Mouse (Mus musculus) T-helper 1 cell (primary cell): ENCODE results near the gene Fam240a.

Experiments
- in situ Hi-C: fragments of 300-600 bp; cut with MboI, MseI; formaldehyde crosslinking; loops from one replicate; pipeline ENCODE4 v1.15.1; 2025; ENCODE audit warnings: high pct_unique_total_duplicates

The Fam240a gene

DNA sequence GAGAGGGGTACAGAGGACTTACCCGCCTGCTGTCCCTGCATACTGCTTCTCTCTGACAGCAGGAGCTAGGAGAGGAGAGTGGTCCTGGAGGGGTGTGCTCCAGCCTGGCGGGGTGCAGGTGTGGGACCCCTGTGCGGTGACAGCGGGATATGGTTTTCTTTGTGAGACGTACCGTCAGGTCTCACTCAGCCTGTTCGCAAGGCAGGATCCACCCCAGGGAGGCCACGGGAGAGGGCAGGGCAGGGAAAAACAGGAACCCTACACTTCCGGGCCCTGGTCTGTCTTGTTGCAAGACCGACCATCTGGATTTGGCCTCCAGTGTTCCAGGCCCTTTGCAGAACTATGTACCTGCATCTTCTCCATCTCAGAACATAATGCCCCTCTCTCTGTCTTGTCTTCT lies 23.2 kb downstream of the Fam240a start:
- in situ Hi-C loops = no loop called here

DNA sequence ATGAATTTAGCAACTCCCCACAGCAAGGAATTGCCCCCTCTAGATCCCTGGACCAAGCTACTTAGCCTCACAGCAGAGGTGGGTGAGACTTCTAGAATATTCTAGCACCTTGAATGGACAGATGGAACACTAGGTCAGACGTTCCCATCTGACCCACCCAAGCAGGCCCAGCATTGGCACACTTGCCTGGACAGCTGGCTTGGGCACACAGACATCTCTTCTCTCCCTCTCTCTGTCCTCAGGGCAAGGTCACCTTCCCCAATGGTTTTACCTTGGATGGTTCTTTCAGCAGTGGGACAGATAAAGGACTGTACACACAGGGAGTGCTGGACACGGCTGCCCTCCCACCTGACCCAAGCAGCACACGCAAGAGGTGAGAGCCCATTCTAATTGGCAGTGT lies 24.1 kb downstream of the Fam240a start:
- in situ Hi-C loops = no loop called here

DNA sequence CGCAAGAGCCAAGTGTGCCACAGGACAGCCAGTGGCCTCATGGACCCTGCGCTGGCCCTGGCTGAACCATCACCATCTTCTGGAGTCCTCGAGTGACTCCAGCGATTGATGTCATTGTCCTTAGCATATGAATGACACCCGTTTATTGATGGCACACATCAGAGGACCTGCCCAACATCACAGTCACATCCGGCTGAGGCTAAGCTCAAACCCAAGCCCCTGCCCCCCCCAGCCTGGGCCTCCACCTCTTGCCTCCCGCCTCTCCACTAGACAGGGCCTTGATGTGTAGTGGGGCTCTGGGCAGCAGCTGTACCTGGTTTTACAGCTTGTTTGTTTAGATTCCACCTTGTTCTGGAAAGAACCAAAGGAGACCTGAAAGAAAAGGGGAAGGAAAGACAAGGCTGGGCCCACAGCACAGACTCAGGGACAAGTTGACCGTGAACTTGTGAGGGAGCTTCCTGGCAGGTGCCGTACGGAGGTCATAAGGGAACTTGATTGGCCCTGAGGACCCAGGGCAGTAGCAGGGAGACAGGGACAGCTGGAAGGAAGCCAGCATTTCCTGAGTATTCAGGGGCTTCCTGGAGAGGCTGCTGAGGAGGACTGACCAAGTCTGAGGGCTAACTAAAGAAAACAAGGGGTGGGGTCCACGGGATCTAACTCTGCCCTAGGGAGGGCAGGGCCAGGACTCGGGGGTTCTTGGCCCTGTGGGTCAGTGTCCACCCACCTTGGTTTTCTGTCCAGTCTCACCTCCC lies 25.4 kb downstream of the Fam240a start:
- in situ Hi-C loops = no loop called here

DNA sequence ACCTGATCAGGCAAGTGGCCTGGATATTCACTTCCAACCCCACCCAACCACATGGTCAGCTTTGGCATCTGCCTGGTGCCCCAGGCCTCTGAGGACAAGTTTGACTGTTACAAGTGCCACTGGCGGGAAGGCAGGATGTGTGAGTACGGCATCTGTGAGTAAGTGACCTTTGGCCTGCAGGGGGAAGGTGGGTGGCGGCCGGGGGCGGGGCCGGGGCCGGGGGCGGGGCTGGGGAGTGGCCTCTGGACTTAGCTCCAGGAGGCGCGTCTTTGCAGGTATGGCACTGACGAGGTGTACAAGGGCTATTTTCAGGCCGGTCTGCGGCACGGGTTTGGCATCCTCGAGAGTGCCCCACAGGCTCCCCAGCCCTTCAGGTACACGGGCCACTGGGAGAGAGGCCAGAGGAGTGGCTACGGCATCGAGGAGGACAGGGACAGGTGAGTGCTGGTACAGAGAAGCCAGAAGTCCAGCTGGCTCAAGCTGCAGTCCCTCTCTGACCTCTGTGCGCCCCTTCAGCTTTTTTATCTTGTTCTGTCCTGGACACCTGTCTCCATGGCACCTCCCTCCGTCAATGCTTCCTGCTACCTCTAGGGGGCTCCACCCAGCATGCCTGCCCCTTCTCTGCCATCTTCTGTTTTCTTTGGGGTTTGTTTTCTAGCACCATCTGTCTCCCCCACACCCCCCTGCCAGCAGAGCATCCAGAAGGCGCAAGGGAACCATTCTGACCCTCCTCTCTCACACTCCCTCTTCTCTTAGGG lies 26.5 kb downstream of the Fam240a start:
- in situ Hi-C loops = no loop called here

DNA sequence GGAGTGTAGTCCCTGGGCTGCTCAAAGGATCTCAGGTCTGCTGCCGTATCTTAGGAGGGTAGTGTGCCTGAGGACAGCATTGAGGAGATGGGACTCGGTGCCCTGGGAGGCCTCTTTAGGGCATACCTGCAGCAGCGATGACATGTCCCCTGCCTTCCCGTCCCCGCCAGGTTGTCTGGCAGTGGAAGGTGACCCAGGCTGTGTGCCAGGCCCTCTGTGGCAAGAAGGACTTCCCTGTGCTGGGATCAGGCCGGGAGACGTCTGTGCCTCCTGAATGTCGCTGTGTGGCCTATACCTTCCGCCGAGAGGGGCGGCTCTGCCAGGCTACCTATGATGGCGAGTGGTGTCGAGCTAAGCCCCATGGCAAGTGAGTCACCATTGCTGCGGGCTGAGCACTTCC lies 27.7 kb downstream of the Fam240a start:
- in situ Hi-C loops = no loop called here

DNA sequence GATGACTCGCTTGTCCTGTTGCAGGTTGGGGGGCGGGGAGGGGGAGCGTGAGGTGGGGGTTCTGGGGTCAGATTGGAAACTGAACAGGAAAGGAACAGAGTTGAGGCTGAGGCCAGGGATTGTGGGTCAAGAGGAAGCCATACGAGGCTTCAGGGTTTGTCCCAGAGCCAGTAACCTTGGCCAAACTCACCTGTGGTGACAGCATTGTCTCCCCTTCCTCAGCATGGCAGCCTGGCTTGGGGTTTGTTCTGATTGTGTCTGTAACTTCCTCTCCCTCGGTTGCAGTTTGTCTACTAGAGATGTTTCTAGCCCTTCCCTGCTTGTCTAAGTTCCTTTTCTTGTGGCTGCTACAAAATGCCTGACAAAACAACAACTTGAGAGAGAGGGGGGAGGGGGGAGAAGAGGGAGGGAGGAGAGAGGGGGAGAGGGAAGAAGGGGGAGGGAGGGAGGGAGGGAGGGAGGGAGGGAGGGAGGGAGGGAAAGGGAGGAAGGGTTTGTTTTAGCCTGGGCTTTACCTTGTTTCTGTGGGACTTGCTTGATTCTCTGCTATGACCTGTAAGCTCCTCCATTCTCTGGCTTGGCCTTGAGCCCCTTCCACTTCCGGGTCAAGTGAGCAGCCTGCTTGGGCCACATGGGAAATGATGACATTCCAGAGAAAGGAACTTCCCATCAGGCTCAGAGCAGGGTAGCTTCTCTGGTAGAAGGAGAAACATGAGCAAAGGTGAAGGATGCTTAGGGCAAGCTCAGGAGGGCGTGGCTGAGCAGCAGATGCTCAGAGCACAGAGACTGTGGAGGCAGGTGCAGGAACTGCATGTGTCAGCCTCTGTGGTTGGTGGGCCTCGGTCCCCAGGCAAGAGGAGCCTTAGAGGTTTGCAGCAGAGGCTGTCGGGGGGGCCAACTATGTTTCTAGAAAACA lies 29.0 kb downstream of the Fam240a start:
- in situ Hi-C loops = no loop called here

DNA sequence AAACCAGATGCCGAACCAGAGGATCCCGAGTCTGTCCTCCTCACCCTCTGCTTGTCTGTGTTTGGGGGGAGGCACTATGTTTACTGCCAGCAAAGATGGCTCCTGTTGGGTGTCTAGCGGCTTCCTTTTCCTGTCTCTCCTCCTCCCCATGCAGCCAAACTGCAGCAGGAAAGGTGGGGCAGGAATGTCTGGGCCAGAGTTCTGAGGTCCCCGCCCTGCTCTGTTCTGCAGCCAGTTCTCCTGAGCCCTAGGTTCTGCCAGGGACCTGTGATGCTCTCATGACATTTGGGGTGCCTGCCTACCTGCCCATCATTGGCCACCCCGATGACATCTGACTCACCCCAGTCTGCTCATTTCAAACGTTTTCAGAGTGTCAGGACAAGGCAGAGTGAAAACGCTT lies 34.7 kb downstream of the Fam240a start:
- in situ Hi-C loops = no loop called here

DNA sequence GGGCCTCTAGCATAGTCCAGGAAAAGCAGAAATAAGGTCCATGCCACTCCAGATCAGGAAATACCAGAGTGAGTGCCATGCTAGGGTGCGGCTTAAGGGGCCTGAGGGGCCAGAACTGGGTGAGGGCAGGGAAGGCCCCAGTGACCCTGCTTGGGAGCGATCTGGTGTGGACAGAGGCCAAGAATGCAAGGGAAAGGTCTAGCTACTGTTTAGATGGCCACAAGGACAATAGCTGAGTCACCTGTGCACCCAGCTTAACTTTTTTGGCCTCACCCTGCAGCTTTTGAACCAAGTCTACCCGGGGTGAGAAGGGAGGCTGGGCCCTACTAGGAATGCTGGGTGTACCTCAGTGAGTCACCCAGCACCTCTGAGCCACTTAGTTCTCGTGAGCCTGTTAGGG lies 35.9 kb downstream of the Fam240a start:
- in situ Hi-C loops = no loop called here

DNA sequence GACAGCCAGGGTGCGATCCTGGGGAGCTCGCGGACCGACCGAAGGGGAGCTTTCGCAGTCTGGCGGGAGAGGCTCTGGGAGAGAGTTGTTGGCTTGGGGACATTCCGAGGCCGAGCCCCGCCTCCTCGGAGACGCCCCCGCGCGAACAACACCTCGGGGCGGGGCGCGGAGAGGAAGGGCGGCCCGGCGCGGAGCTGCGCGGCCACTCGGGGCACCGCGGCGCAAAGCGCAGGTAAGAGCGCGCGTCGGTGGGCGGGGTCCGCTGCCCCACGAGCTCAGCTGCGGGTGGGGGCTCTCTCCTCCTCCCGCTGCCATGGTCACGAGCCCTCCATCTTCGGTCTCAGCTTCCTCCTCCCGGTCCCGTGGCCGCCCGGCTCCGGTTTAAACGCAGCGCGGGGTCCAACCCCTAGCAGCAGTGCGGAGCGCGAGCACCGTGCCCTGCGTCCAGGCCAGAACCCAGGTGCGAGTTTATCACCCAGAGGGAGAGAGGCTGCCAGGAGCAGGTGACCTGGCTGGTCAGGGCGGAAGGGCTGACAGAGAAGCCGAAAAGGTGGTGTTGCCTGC lies 36.6 kb downstream of the Fam240a start, which contains the start of gene Tmie:
Tmie (minus strand) TSS at position 116 of the 564 bp plus-strand sequence.
- in situ Hi-C loops = no loop called here

DNA sequence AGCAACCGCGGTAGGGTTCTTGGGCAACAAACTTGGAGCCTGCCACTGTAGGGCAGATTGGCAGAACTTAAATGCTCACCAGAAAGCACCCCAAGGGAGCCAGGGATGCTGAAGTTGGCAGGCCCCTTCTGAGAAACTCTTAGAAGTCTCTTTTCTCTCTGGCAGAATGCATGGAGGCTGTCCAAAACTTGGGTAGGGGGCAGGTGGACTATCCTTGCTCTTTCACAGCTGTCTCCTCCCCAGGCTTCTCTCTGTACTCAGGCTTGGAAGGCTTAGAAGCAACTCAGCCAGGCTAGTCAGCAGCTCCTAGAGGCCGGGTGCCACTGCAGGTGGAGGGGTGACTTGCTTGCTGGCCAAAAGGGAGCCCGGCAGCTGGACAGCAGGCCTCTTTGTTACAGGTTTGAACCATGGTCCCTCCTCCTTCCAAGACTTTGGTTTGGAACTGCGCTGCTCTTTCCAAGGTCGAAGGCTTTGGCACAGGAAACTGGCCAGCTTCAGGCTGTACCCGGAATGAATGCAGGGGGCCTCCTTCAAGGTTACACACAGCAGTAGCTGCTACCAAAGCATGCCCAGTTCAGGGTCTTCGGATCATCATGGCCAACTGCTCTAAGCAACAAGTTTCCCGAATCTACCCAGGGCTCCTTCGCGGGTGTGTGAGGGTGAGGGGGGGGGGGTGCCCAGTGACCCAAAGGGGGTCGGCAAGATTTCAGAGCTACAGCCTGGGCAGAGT lies 37.3 kb downstream of the Fam240a start, which contains the start of gene Als2cl:
Als2cl (plus strand) TSS at position 680 of the 730 bp plus-strand sequence.
- in situ Hi-C loops = no loop called here

DNA sequence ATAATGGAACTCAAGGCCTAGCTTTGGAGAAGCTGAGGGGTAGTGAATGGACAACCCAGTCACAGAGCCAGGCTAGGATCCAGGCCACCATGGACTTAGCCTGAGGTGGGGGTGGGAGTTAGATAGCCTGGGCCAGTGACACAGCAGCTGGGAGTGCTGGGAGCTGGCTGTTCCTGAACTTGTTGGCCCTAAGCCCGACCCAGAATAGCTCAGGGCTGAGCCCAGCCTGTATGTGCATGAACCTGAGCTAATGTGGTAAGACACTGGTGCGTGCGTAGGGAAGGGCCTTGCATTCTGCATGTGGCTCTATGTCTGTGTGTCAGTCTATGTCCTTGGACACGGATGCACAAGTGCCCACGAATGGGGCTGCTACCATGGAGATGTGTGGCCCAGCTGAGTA lies 38.8 kb downstream of the Fam240a start:
- in situ Hi-C loops = no loop called here

DNA sequence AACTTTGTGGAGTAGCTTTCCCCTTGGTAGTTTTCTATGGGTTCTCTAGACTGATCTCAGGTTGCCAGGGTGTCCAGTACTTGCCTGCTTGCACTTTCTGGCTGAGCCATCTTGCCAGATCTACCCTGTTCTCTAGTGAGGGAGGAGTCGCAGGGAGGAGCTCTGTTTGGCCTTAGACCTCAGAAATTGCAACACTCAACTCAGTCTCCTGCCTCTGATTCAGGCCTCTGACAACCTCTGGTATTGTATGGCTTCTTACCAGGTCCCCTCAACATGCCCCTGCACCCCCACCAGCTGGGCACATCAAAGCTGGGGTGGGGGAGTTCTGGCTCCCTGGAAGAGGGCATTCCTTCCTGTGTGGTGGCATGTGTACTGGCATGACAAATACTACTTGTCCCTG lies 39.3 kb downstream of the Fam240a start:
- in situ Hi-C loops = no loop called here

DNA sequence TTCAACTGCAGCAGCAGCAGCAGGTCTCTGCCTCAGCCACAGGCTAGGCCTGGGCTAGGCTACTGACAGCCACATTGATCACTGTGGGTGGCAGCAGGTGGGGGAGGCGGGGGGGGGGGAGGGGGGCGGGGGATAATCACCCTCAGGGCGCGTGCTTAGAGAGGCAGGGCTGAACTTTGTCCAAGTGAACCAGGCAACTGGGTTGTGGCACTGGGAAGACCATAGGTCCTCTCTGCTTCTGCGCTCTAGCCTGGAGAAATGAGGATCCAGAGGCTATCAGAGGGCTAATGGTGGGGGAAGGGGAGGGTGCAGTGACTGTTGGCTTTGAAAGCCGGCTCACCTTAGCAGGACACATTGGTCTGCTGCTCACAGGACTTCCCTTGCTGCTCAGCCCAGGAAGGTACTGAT lies 41.4 kb downstream of the Fam240a start:
- in situ Hi-C loops = no loop called here

DNA sequence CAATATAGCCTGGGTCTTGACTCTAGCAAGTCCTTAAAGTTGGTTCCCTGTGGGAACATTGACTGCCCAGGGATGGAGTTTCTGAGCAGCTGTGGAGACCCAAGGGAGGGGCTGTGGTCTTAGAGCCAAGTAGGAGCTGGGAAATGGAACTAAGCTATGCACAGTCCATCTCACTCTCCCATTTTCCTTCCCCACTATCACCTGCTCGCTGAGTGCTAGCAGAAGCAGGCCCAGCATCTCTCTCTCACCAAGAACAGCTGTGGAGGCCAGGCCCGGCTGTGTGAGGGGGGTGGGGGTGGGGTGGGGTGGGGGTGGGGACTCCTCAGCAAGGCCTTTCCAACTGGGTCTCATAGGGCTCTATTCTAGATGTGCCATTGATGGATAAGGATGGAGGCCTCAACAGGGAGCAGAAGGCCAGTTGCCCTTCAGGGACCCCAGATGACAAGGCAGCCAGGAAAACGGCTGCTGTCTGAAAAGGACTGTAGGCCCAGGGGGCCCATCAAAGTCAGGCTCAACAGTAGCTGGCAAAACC lies 41.9 kb downstream of the Fam240a start:
- in situ Hi-C loops = no loop called here

DNA sequence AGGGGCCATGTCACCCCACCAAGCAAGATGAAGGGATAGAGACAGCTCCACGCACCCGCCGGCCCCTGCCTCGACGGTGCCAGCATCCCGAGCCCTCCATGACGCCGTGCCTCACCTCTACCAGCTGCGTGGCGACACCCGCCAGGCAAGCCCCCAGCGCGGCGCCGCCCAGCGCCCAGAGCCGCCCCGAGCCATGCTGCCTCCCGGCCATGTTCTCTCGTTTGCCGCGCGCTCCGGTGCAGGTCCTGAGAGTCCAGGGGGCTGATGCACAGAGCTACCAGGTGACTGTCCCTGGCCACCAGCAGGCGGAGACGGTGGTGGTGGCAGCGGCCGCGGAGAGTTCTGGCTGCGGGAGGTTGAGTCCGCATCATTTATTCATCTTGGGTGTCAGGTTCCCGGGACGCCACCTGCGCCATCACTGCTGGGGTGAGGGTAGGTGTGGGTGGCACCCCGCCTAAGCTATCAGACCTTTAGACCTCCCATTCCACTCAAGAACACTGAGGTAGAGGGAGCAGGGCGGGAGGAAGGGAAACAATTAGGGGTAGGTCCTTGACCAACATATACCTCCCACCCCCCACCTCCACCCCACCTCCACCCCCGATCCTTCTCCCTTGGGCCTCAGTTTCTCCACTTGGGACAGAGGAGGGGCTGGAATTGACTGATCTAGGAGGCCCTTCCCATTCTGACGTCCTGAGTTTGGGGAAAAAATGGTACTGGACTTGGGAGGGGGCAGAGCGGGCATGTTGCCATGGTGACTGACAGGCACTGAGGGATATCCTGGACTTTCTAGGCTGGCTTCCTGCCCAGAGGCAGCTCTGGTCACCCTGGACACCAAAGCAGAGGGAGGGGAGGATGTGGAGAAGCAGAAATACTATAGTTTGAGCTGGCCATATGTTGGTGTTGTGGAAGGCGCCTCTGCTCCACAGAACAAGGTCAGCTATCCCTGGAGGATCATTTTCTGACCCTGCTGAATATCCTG lies 42.7 kb downstream of the Fam240a start:
- in situ Hi-C loops = no loop called here

DNA sequence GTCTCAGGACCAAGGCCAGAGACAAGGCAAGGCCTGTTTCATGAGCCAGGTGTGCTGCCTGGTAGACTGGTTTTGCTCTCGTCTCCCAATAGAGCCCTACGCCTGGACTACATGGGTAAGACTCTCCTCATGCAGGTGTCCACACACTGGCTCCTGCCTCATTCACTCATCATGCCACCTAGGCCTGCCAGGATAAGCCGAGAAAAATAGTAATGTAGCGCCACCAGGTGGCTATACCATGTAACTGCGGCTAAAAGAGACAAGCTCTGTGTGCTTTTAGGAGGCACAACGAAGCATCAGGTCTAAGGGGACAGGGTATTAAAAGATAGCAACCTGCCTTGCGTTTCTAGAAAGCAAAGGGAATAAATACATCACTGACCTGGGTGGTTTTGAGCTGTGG lies 45.6 kb downstream of the Fam240a start:
- in situ Hi-C loops = no loop called here
